Mouse (Mus musculus): ENCODE results near the gene Parp8.
"Not testable (repeated sequence)": the region's sequence is repeated elsewhere in the genome, so short reads cannot be mapped to it uniquely, and the experiment has no call there.

The Parp8 gene

GRCm38 (mm10) chr13:116958776-116959589 lies 66.4 kb downstream of the Parp8 start:
- DNase-seq: no peak

GRCm38 (mm10) chr13:116957577-116957976 lies 67.8 kb downstream of the Parp8 start:
- no peak for DNase-seq

GRCm38 (mm10) chr13:116951336-116951735 lies 74.0 kb downstream of the Parp8 start:
- DNase-seq: no peak

- no peak for DNase-seq
These were observed 75.8 kb downstream of the Parp8 start for GRCm38 (mm10) chr13:116949527-116949926.

- DNase-seq: no peak
These were observed 76.3 kb downstream of the Parp8 start for GRCm38 (mm10) chr13:116949056-116949455.

- peak in 1 of 2 experiments; percentile 11 for DNase-seq
These were observed 77.1 kb downstream of the Parp8 start for GRCm38 (mm10) chr13:116948299-116948659.

GRCm38 (mm10) chr13:116947611-116948298 lies 77.6 kb downstream of the Parp8 start:
- DNase-seq: peak in 1 of 2 experiments; percentile 15

GRCm38 (mm10) chr13:116946566-116946965 lies 78.8 kb downstream of the Parp8 start:
- DNase-seq: no peak

GRCm38 (mm10) chr13:116941280-116942015 lies 83.9 kb downstream of the Parp8 start:
- no peak for DNase-seq

- no peak for DNase-seq
These were observed 84.6 kb downstream of the Parp8 start for GRCm38 (mm10) chr13:116940761-116941160.

- not testable (repeated sequence) for DNase-seq
These were observed 88.3 kb downstream of the Parp8 start for GRCm38 (mm10) chr13:116937019-116937418.

- DNase-seq: no peak
These were observed 107.9 kb downstream of the Parp8 start for GRCm38 (mm10) chr13:116917387-116917930.

- no peak for DNase-seq
These were observed 117.1 kb downstream of the Parp8 start for GRCm38 (mm10) chr13:116908284-116908683.

- DNase-seq: no peak
These were observed 121.9 kb downstream of the Parp8 start for GRCm38 (mm10) chr13:116903394-116903793.

- DNase-seq: no peak
These were observed 126.9 kb downstream of the Parp8 start for GRCm38 (mm10) chr13:116898395-116898794.

- DNase-seq: no peak
These were observed 127.6 kb downstream of the Parp8 start for GRCm38 (mm10) chr13:116897711-116898110.

GRCm38 (mm10) chr13:116884422-116884942 lies 140.9 kb downstream of the Parp8 start:
- DNase-seq: no peak

GRCm38 (mm10) chr13:116882226-116882625 lies 143.1 kb downstream of the Parp8 start:
- DNase-seq: no peak

GRCm38 (mm10) chr13:116879580-116880192 lies 145.7 kb downstream of the Parp8 start:
- no peak for DNase-seq

- no peak for DNase-seq
These were observed 155.1 kb downstream of the Parp8 start for GRCm38 (mm10) chr13:116870221-116870620.

GRCm38 (mm10) chr13:116843937-116844336 lies 181.4 kb downstream of the Parp8 start:
- DNase-seq: no peak

- no peak for DNase-seq
These were observed 194.4 kb downstream of the Parp8 start for GRCm38 (mm10) chr13:116830984-116831383.

All from cerebellum, postnatal 14 days (tissue).